Mouse (Mus musculus) intestine, embryonic 16.5 days (tissue): ENCODE measurements around the gene Rfc3. TPM values are rescaled to one million over a fixed set of nuclear protein-coding genes. Genes with fewer than 3 reads are reported as not detected.

Experiments used
- ATAC-seq: fragments of 200-750 bp; cut with Nextera tagmentation; 2 replicates; pipeline ENCODE4 v1.8.0; 2017; ENCODE audit warnings: moderate TSS enrichment, moderate library complexity
- H3K27ac ChIP-seq: fragments of 300-500 bp; sonication (generic); 2 replicates; pipeline ENCODE4 v1.5.1; 2014; ENCODE audit warnings: mild to moderate bottlenecking, low read length
- H3K27me3 ChIP-seq: fragments of 300-500 bp; sonication (generic); replicated peaks from 2 replicates; pipeline ENCODE4 v1.6.1; 2014; ENCODE audit warnings: low read length, control low read depth, mixed read lengths; ENCODE audit not compliant: control insufficient read depth, insufficient read depth
- H3K36me3 ChIP-seq: fragments of 300-500 bp; sonication (generic); 2 replicates; pipeline ENCODE4 v1.6.1; 2014; ENCODE audit warnings: low read length, control low read depth; ENCODE audit not compliant: control insufficient read depth, insufficient read depth
- H3K4me1 ChIP-seq: fragments of 300-500 bp; sonication (generic); 2 replicates; pipeline ENCODE4 v1.6.1; 2014; ENCODE audit warnings: low read length, control low read depth, mixed read lengths; ENCODE audit not compliant: control insufficient read depth, insufficient read depth
- H3K4me2 ChIP-seq: fragments of 300-500 bp; sonication (generic); 2 replicates; pipeline ENCODE4 v1.6.1; 2014; ENCODE audit warnings: low read depth, low read length, control low read depth
- H3K4me3 ChIP-seq: fragments of 300-500 bp; sonication (generic); 2 replicates; pipeline ENCODE4 v1.5.1; 2014; ENCODE audit warnings: mild to moderate bottlenecking, low read length
- H3K9ac ChIP-seq: fragments of 300-500 bp; sonication (generic); 2 replicates; pipeline ENCODE4 v1.6.1; 2014; ENCODE audit warnings: low read depth, low read length
- H3K9me3 ChIP-seq: fragments of 300-500 bp; sonication (generic); 2 replicates; pipeline ENCODE4 v1.6.1; 2016; ENCODE audit warnings: low read length, control low read depth; ENCODE audit not compliant: control insufficient read depth
- WGBS: fragments of 180-500 bp; shearing (Covaris S2); extraction: QIAGEN DNeasy Blood & Tissue Kit; methylation state at CpG from one replicate; pipeline ENCODE4 v1.1.7; 2014; 5-methylcytosine and 5-hydroxymethylcytosine counted together
- polyA plus RNA-seq: library from polyadenylated mRNA; unstranded; fragments of >200 nt; fragmentation: Nextera tagmentation; extraction: Ambion mirVana; gene quantifications from 2 replicates; pipeline ENCODE4 v1.2.1, GENCODE M21; 2015

Gene Rfc3
- polyA plus RNA-seq, 1 experiment from 2014 or later = 68.3 TPM

DNA sequence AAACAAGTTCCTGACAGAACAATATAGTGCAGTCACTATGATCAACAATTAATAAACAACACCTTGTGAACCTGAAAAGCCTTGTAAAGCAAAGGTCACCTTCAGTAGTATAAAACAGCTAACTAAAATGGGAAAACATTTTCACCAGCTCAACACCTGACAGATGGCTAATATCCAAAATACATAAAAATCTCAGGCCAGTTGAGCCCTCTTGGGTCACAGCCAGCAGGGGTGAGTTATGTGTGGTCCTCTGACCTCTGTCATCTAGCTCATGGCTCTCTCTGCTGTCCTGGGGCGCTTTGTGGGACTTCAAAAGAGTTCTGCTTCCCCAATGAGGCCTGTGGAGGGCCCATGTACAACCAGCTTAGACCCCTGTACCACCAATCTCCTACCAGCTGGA, 49.3 kb downstream of the Rfc3 start:
- no peak overlapping the region for H3K4me2 ChIP-seq
- H3K27me3 ChIP-seq = no peaks in the 10 kb centered on the region
- no peak overlapping the region for H3K9ac ChIP-seq
- H3K4me3 ChIP-seq = no peak overlapping the region
- no peak for ATAC-seq
- no peaks in the 10 kb centered on the region for H3K36me3 ChIP-seq
- no peak overlapping the region for H3K27ac ChIP-seq
- H3K4me1 ChIP-seq = no peaks in the 10 kb centered on the region
- H3K9me3 ChIP-seq = no peaks in the 10 kb centered on the region
- WGBS = 57% methylated on average over 1 of the region's 1 CpGs

Other genes starting within 250 kb of the Rfc3 start
- not detected in 2 replicates for gene Gm42906, start 223.1 kb downstream of the Rfc3 start, polyA plus RNA-seq
- gene Vmn2r18, start 45.2 kb downstream of the Rfc3 start, polyA plus RNA-seq = not detected in 2 replicates